Mouse (Mus musculus) 3134 (cell line): Measurements from ENCODE around the gene Lrrc8d.

ENCODE experiments used
- DNase-seq: peaks from one replicate; pipeline ENCODE4 v3.0.0-alpha.2; 2011; ENCODE audit warnings: low spot score; ENCODE audit not compliant: insufficient read length; ENCODE audit errors: extremely low read depth

The Lrrc8d gene

DNA sequence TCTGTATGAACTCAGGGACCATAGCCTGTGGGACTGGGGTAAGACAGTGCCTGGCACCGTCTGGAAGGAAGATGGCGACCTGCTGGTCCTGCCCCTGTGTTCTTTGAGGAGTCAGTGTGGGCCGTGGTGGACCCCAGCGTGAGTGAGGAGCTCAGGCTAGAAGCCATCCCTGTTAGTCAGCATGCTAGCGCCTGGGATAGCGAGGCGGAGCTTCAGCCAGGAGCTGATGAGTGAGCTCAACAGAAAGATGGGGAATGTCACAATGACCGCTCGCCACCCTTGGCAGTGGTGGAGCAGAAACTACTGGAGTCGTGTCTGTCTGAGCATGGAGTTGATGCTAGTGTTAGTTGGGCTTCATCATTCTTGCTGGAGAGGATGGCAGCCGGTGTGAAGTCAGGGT, 109.3 kb downstream of the Lrrc8d start:
- no peak for DNase-seq

DNA sequence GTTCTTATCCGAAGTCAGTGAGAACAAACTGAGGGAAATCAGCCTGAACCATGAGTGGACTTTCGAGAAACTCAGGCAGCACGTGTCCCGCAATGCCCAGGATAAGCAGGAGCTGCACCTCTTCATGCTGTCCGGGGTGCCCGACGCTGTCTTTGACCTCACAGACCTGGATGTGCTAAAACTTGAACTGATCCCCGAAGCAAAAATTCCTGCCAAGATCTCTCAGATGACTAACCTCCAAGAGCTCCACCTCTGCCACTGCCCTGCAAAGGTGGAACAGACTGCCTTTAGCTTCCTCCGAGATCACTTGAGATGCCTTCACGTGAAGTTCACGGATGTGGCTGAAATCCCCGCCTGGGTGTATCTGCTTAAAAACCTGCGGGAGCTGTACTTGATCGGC, 113.3 kb downstream of the Lrrc8d start:
- no peak for DNase-seq

GRCm38 (mm10) chr5:105813974-105814373, 114.2 kb downstream of the Lrrc8d start:
- no peak for DNase-seq

- DNase-seq, result no peak
Observed at GRCm38 (mm10) chr5:105816118-105816517, 116.3 kb downstream of the Lrrc8d start.

GRCm38 (mm10) chr5:105817248-105817976, 117.6 kb downstream of the Lrrc8d start:
- no peak for DNase-seq

GRCm38 (mm10) chr5:105818411-105818810, 118.6 kb downstream of the Lrrc8d start:
- DNase-seq, result no peak

- DNase-seq, result no peak
Observed at GRCm38 (mm10) chr5:105821390-105821789, 121.6 kb downstream of the Lrrc8d start.

DNA sequence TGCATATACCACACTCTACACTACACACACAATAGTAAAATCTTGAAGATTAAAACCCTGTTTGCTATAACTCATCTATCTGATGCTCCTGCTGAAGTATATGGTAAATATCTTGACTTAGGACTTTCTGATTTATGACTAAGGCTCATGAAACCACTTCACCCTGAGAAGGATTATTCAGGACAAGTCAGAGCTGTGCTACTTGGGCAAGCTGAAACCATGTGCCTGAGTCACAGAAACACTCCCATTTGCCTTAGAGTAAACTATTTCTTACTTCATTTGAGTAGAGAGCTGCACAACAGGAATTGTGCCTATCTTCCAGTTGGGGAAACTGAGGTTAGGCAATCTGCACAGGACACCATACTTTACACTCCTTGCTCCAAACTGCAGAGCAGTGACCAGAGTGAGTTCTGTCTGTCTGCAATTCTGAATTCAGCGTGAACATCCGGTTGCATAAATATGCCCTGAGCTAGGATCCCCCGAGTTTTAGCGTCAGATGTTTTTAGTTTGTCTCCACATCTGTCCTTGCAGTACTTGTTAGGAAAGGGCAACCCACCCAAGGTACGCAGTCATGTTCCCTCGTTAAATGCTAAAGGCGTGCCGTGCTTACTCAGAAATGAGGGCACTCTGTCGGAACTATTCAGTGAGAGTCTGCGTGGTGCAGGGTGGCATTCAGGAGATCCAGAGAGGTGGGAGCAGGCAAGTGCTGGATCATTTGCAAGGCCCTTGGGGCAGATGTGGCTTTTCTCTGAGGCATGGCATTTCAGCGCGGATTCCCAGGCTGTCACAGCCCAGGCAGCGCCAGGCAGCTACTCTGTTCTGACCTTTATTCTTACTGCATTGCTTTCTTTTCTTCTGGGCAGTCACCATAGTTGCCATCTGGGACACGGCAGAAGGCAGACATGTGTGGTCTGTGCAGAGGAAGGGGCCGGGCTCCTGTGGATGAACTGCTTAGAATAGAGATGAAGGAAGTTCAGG, 123.0 kb downstream of the Lrrc8d start:
- peak; percentile 53 for DNase-seq

DNA sequence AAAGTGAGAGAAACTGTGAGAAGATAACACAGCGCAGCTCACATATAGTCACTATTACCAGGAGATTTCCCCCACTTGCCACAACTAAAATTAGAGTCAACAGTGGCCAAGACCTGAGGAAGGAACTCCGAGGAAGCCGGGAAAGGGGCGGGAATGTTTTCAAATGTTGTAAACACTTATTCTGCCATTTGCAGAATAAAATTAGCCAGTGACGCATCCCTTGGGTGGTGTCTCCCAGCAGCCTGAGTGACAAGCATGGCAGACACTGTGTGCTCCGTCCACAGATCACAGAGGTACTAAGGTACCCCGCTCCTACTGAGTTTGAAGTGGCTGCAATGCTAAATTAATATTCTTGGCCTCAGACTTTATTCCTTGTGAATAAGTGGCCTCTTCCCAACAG, 124.5 kb downstream of the Lrrc8d start:
- no peak for DNase-seq

- no peak for DNase-seq
Observed at GRCm38 (mm10) chr5:105824827-105825226, 125.1 kb downstream of the Lrrc8d start.

DNA sequence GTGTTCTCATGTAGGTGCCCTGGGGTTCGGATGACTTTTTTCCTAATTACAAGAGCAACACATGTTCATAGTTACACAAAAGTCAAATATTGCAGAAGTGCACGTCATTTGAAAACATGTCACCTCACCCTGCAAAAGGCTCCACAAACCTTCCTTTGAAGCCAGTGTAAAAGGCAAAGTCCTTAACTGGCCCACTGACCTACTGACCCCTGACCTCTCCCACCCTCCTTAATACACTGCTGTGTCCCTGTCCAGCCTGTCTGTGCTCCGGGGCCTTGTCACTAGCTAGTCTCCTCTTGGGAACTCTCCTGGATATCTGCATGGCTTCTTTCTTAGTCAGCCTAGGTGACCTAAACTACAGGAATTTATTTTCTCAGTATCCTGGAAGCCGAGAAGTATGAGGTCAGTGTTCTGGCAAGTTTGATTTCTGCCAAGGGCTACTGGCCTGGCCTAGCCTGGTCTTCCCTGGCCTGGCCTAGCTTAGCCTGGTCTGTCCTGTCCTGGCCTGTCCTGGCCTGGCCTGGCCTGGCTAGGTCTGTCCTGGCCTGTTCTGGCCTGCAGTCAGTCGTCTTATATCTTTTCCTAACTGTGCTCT, 127.2 kb downstream of the Lrrc8d start:
- DNase-seq, result peak; percentile 53

- no peak for DNase-seq
Observed at GRCm38 (mm10) chr5:105828050-105828449, 128.3 kb downstream of the Lrrc8d start.

DNA sequence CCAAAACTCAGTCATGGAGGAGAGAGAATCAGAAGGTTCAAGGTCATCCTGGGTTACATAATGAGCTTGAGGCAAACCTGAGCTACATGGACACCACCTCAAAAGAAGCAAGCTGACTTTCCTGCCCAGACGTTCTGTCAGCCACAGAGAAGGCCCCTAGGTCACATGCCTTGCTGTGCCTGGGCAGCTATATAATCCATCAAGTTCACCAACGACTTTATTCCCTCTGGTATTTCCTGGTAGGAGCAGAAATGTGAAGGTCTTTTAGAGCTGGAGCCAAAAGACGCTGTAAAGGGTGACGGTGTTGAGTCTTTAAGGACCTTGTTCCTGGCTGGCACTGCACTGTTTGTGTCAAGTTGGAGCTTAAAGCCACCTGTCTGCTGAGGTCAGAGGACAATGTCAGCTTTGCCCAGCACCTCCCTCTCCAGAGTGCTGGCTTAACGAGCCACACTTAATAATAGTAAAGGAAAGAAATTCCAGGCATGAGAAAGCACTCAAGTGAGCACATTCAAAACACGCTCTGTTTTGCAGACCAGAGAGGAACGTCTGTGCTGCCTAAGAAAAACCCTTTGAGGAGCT, 129.3 kb downstream of the Lrrc8d start:
- no peak for DNase-seq

DNA sequence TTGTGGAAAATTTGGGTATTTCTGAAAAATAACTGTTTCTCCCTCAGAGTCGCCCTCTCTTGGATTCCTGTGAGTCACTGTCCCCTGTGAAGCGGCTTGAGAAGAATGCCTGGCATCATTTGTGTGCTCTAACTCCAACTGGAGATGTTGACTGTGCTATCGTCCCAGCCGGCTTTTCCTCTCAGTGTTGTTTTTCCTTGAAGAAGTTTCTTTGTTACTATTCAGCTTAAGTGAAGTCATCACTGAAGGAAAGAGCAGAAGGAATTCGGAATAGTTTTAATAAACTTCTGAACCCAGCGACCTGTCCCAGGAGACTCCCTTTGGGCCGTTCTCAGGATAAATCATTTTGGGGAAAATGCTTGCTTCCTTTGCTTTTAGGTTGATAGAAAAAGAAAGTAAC, 132.4 kb downstream of the Lrrc8d start:
- peak; percentile 30 for DNase-seq

- no peak for DNase-seq
Observed at GRCm38 (mm10) chr5:105833923-105834322, 134.2 kb downstream of the Lrrc8d start.

GRCm38 (mm10) chr5:105836006-105836405, 136.2 kb downstream of the Lrrc8d start:
- DNase-seq, result peak; percentile 52

- no peak for DNase-seq
Observed at GRCm38 (mm10) chr5:105839740-105840310, 140.1 kb downstream of the Lrrc8d start.

DNA sequence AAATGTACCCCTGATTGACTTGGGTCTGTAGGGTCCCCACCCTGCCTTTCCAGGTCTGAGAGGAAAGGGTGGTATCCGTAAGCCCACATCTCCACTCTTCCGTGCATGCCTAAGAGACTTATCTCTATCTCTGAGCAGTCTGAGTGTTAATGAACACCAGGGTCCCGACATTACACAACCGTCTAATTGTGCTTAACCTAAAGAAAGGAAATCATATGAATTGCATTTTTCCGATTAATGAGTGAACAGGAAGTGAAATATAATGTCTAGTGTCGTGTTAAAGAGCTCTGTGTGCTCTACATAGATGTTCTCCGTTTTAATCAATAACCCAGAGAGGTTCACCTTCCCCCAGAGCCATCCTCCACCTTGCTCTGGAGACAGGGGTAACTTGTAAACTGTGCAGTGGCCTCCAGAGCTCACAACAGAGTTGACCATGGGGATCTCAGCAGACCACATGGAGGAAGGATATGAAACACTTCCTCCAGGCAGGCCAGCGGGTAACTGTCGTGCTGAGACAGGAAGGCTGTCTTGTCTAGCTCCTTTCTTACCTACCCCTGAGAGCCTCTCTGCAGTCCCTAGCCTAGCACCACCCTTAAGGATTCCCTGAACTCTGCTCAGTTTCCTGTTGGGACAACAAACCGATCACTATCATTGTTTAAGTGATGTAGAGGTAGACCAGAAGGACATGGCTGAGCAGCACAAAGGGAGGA, 144.4 kb downstream of the Lrrc8d start:
- no peak for DNase-seq

- DNase-seq, result no peak
Observed at GRCm38 (mm10) chr5:105845041-105845440, 145.3 kb downstream of the Lrrc8d start.

DNA sequence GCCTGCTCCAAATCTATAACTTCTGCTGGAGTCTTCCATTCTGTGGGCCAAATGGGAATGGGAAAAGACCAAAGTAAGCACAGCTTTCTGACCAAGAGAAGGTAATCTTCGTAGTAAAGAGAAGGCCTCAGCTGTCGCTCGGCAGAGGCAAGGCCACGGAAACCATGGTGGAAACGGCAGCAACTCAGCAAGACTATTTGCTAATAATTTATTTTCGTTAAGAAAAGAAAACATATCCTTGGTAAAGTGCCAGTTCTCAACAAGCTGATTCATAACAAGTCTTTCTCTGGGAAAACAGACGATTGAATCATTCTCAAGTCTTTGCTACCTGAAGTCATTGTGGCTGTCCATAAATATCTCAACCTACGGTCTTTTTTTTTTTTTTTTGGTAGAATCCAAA, 148.0 kb downstream of the Lrrc8d start:
- no peak for DNase-seq
